Mouse (Mus musculus): ENCODE data around the gene Trim16. TPM values are rescaled to one million over a fixed set of nuclear protein-coding genes. Genes with fewer than 3 reads are reported as not detected.

Trim16 gene
- polyA plus RNA-seq, 1 experiment: 7.3 TPM

GRCm38 (mm10) chr11:62830387-62830786 lies 10.4 kb downstream of the Trim16 start:
- DNase-seq (ENCODE audit: low read depth): no peak

- DNase-seq (ENCODE audit: low read depth): no peak
Measured at GRCm38 (mm10) chr11:62831906-62832305, 11.9 kb downstream of the Trim16 start.

- no peak for DNase-seq (ENCODE audit: low read depth)
Measured at GRCm38 (mm10) chr11:62844562-62844961, 24.5 kb downstream of the Trim16 start.

- no peak for DNase-seq (ENCODE audit: low read depth)
Measured at GRCm38 (mm10) chr11:62845730-62846129, 25.7 kb downstream of the Trim16 start.

GRCm38 (mm10) chr11:62846961-62847654 lies 27.1 kb downstream of the Trim16 start, which contains the start of gene Fbxw10:
Fbxw10 (plus strand) TSS chr11:62847069.
- no peak for DNase-seq (ENCODE audit: low read depth)

GRCm38 (mm10) chr11:62847655-62848191 lies 27.7 kb downstream of the Trim16 start:
- no peak for DNase-seq (ENCODE audit: low read depth)

- no peak for DNase-seq (ENCODE audit: low read depth)
Measured at GRCm38 (mm10) chr11:62848301-62848700, 28.3 kb downstream of the Trim16 start.

- no peak for DNase-seq (ENCODE audit: low read depth)
Measured at GRCm38 (mm10) chr11:62851199-62851598, 31.2 kb downstream of the Trim16 start.

GRCm38 (mm10) chr11:62853334-62853733 lies 33.3 kb downstream of the Trim16 start:
- DNase-seq (ENCODE audit: low read depth): no peak

GRCm38 (mm10) chr11:62865562-62865961 lies 45.5 kb downstream of the Trim16 start:
- DNase-seq (ENCODE audit: low read depth): no peak

- no peak for DNase-seq (ENCODE audit: low read depth)
Measured at GRCm38 (mm10) chr11:62866685-62867084, 46.7 kb downstream of the Trim16 start.

GRCm38 (mm10) chr11:62869201-62869600 lies 49.2 kb downstream of the Trim16 start:
- no peak for DNase-seq (ENCODE audit: low read depth)

GRCm38 (mm10) chr11:62869715-62870371 lies 49.8 kb downstream of the Trim16 start:
- no peak for DNase-seq (ENCODE audit: low read depth)

- DNase-seq (ENCODE audit: low read depth): no peak
Measured at GRCm38 (mm10) chr11:62873479-62873878, 53.4 kb downstream of the Trim16 start.

GRCm38 (mm10) chr11:62875696-62876095 lies 55.7 kb downstream of the Trim16 start:
- DNase-seq (ENCODE audit: low read depth): no peak

GRCm38 (mm10) chr11:62876445-62876844 lies 56.4 kb downstream of the Trim16 start:
- DNase-seq (ENCODE audit: low read depth): no peak

- DNase-seq (ENCODE audit: low read depth): no peak
Measured at GRCm38 (mm10) chr11:62877391-62877790, 57.4 kb downstream of the Trim16 start.

GRCm38 (mm10) chr11:62878728-62879127 lies 58.7 kb downstream of the Trim16 start:
- DNase-seq (ENCODE audit: low read depth): no peak

- peak; percentile 57 for DNase-seq (ENCODE audit: low read depth)
Measured at GRCm38 (mm10) chr11:62879220-62880048, 59.4 kb downstream of the Trim16 start, which contains the start of gene Tvp23b. Tvp23b (plus strand) TSS chr11:62879455.

GRCm38 (mm10) chr11:62883407-62883806 lies 63.4 kb downstream of the Trim16 start:
- DNase-seq (ENCODE audit: low read depth): no peak

- DNase-seq (ENCODE audit: low read depth): no peak
Measured at GRCm38 (mm10) chr11:62885323-62885722, 65.3 kb downstream of the Trim16 start.

- DNase-seq (ENCODE audit: low read depth): no peak
Measured at GRCm38 (mm10) chr11:62890796-62891195, 70.8 kb downstream of the Trim16 start.
